Mouse (Mus musculus) CD4-positive helper T cell, adult 2 months (primary cell): ENCODE measurements around the gene Fras1.

ENCODE experiments used
- DNase-seq: peaks from one replicate; pipeline ENCODE4 v3.0.0-alpha.2; 2012; ENCODE audit warnings: low read depth, missing footprints, low spot score

Fras1 gene

DNA sequence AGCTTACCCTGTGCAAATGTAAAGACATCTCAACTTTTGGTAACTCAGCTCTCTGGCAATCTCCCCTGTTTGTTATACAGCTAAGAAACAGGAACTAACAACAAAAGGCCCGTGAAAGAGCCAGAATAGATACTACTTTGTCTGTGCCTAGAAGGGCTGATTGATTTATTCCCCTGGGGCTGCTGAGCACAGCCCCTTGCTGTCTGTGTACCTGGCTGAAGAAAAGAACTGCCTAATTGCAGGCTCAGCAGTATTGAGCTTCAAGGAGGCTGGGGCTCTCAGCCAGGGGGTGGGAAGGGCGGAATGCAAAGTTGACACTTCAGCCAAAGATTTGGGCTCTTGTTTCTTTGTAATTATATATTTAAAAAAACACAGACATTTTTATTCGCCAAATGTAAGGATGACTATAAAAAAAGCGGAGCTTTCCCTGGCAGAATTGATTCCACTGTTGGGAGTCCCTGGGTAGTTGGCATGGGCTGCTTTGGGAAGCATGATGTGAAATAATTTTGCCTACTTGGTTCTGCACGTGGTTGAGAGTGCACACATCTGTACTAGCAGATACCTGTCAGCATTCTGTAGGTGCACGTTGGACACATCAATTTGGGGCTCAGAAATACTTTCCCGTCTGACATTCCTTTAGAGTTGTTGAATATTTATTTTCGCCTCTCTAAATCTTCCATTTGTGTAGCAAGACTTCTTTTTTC, 31.5 kb downstream of the Fras1 start:
- no peak for DNase-seq

DNA sequence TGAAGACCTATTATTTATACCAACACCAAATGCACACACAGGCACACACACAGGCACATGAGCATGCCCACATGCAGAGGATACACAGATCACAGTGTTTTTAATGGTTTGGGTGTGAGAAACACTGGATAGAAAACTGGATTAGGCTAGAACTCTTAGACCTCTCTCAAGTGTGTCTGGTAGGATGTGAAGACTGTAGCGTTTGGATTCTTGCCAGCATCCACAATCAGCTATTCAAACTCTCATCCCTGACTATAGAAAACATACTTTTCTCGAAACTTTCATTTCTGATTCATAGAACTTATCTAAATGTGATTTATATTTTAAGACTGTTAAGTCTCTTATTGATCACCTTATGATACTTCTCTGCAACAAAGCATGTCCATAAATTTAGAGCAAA, 34.5 kb downstream of the Fras1 start:
- no peak for DNase-seq

DNA sequence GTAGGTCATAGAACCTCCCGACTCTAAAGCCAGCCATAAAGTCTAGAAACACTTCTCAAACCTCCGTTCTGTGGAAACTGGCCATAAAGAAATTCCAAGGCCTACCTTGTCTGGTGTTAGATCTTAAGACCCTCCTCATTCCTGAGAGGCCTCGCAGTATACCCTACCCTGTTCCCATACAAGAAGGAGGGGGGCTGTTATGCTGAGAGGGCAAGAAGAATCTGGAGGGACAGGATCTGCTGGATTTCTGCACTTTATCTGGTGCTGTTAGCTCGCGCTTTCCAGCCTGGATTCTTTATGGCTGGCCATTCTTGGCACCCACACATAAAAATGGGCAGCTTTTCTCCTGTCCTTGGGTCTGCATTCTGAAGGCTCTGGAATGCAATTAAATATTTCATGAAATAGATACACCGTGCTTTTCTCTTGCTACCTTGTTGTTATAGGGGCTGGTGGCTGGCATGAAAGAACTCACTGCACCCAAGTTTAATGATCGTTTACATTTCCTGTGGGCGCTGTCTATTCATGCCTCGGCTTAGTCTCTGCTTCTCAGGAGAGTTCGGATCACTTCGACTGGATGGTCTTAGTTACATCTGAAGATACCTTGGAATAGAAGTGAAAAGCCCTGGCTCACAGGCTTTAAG, 39.1 kb downstream of the Fras1 start:
- no peak for DNase-seq

DNA sequence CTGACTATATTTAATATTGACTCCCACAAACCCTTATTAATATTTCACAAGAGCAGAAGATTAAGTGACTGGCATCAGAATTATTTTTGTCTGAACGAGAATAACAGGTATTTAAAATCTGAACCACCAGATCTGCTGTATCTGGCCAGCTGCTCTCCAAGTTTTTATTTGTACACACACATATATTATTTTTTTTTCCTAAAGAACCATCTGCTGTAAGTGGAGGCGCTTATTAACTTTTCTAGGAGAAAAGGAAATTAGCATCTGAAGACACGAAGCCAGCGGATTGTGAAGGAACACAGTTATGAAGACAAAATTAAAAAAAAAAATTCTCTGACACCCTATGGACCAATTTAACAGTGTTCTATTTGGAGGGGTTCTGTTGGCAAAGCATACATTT, 43.4 kb downstream of the Fras1 start:
- no peak for DNase-seq

DNA sequence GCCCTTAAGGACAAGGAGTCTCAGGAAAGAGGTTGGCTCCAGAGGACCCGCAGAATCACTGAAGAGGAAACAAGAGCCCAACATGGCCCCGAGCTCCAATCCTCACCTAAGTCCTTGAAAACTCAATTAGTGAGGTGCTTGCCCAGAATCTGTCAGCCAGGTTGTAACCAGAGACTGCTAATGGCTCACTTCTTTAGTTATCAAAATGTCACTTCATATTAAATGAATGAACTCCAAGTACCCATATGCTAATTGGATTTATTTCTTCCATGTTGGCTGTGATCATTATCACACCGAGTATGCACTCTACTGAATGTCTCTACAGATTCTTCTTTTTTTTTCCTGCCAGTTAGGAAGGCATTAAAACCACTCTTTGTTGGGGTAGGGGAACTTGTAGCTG, 47.8 kb downstream of the Fras1 start:
- DNase-seq = no peak

DNA sequence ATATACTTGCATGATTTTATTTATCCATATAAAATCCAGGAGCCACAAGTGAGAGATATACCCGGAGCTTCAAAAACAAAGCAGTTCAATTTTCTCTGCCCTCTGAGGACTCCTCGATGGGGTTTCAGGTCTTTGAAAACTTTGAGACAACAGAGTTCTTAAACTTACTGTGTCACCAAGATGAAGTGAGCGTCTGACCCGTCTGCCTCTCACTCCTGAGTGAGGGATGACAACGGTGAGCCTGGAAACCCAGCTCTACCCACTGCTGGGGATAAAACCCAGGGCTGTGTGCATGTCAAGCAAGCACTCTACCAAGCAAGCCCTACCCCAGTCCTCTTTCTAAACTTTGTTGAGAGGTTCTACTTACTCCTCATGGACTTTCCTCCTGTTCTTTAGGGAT, 49.0 kb downstream of the Fras1 start:
- no peak for DNase-seq

DNA sequence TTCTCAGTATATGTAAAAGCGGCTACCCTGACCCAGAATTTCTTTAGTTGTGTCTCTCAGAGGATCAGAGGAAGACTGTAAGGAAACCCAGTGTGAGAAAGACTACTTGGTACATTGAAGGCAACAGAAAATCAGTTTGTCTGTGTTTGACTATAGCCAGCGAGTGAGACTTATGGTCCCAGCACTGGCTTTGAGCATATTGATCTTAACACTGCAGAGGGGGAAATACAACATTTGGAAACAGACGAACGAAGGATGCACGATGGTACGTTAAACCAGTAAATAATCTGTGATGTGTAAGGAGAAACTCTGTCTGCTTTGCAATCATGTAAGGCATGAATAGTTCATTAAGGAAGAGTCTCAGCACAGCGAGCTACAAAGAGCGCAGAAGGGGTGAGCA, 51.6 kb downstream of the Fras1 start:
- DNase-seq = no peak

DNA sequence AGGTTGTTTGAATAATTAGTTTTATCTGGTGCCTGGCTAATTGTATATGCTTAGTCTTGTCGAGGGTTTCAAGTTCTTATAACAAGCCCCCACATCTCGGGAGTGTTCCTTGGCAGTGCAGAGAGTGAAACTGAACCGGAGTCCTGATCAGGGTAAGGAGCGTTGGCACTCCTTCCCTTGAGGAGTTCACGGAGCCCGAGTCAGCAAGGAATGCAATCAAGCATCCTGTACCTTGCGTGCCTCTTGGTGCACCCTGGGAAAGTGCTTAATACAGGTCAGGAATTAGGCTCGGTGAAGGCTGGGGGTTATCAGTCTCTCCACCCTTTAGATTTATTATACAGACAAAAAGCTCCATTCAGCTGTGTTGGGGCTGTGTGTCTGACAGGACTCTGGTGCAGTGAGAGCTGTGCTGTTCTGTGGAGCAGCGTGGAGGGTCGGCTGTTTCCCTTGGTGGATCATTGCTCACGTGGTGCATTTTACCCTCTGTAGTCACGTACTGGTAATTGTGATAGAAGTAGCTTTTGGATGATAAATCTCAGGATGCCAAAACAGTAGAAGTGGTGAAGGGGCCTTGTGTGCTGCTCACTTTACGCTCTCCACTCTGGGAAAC, 55.9 kb downstream of the Fras1 start:
- no peak for DNase-seq

DNA sequence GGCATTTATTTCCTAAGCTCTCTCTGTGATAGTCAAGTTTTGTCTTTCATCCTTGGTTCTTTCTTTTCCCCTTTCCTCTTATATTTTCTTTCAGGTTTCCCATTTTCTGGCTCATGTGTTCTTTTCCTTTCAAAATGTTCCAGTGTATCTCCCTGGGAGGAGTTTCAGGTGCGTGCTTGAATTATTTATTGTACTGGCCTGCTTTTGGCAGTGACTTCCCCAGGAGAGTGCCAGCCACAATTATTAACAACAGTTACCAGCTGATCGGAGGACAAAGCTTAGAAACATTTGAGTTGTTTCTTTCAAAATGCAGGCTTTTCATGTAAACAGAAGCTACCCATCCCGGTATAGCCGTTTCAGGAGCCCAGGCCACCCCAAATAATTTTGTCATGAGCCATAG, 64.1 kb downstream of the Fras1 start:
- DNase-seq = no peak

DNA sequence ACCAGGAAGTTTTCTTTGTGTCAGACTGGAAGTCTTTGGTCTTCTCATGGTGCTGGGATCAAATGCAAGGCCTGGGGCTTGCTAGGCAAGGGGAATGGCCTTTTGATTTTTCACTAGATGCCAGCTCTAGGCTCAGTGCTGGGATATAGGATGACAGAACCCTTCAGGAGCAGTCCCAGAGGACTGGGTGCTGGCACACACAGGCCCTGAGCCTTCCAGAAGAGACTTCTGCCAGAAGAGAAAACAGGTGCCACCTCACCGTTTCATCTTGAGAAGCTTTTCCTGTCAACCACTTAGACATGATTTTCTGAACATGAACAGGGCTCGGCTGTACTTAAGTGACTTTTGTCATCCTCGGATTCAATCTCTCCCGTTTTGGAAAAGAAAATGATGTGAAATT, 66.1 kb downstream of the Fras1 start:
- DNase-seq = no peak

DNA sequence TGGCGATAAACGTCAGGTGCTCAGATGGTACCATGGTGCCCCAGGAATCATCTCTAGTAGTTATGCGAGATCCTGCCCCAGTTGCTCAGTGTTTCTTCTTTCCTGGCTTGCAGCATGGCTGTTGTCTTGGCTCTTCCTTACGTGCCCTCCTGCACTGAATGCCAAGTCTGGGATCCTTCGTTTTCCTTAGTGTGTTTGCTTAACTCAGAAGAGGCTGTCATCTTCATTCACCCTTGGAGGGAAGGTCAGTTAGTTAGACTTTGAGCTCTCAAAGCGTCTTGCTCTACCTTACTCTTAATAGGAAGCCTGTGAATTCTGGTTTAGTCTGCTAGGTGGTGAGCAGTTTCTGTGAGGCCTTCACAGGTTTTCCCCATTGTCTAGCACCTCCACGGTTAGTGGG, 73.7 kb downstream of the Fras1 start:
- DNase-seq = no peak

DNA sequence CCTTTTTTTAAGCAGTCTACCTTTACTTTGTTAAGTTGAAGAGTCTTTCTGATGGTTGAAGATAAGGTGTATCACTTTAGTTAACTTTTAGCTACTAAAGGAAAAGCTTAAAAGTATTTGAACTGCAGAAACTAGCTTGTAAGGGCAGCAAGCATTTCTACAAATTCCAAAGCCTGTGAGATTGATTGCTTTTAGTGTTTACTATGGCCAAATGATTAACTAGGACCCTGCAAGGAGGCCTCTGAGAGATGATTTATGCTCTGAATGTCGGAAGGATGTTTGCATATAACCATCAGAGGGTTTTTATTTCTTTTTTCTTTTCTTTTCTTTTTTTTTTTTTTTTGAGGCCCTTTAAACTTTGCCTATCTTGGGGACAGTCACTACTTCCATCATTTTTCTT, 78.3 kb downstream of the Fras1 start:
- no peak for DNase-seq

DNA sequence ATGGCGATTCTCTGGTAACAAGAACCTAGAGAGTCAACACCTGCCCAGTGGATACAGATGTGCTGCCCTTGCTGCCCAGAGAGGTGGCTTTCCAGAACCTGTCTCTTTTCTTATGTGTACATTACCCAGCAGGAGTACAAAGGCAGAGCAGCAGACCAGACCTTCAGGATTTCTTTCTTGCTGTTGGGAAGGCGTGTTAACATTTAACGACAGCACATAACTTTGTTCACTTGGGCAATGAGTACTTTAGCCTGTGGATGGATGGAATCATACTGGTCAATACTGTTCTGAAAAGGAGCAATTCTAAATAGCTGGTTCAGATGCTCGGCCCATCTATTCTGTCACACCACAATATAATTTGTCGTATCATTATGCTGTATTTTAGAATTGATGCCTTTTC, 79.6 kb downstream of the Fras1 start:
- DNase-seq = no peak

DNA sequence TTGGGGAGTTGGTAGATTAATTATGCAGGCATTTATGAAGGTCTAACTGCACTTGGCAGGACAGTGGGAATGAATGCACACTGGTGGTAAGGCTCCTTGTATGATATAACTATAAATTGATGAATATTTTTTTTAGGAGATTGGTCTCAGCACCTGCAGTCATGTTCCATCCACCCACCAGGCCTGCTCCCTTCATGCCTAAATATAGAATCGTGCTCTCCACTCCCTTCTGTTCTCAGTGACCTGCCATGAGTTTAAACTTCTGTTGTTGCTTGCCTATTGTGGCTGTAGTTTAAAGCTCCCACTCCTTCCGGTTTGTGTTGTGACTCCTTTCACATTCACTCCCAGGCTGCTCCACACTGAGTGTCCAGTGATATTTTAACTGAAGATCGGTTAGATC, 80.7 kb downstream of the Fras1 start:
- DNase-seq = no peak

DNA sequence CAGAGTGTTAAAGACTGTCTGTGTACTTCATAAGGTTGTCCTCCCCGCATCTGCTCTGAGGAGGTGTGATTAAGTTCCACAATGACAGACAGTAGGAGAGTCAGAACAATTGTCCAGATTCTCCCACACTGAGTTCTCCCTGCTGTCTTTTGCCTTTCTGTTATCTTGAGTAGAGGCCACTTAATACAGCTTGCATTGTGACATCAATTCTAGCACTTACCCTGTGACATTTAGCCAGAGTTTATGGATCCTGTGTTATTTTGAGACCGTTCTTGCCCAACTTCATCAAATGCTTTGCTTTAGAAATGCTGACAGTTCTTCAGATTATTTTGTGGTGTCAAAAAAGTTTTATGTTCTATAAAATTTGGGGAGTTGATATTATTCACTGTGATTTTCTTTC, 81.5 kb downstream of the Fras1 start:
- DNase-seq = no peak

DNA sequence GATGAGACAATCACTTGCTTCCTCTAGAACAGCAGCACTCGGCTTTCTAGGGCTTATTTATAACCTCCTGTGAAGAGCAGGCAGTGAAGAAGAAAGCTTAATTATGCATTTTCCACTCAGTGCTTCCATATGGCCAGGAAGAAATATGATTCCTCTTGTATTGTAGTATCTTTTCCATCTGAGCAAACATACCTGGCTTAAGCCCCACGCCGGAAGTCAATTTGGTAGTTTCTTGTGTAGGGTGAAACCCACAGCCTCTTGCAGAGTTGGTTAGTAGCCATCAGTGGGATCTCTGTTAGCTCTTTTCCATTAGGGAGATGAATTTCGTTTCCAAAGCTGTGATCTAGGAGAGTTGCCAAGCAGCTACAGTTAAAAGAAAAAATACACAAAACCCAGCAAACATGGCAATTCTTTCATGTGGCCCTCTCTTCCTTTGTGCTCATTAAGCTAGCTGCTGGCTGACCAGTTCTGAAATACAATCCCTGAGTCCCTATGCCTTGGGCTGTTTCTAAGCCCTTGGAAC, 83.7 kb downstream of the Fras1 start:
- DNase-seq = no peak

DNA sequence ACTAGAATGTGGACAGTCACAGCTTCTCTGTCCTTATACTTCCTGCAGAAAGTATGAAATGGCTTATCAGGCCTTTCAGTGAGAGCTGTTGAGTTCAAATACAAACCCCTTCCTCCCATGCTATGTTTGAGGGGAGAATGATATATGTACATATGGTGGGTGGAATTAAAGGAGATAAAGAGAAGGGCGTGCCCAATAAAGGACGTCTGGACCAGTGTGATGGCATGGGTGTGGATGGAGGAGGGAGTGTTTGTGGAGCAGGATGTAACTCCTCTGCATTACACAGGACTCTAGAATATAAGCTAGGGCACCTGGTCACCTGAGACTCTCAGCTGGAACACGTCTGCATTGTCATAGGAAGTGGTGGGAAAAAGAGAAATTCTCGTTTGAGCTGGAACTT, 85.8 kb downstream of the Fras1 start:
- no peak for DNase-seq

DNA sequence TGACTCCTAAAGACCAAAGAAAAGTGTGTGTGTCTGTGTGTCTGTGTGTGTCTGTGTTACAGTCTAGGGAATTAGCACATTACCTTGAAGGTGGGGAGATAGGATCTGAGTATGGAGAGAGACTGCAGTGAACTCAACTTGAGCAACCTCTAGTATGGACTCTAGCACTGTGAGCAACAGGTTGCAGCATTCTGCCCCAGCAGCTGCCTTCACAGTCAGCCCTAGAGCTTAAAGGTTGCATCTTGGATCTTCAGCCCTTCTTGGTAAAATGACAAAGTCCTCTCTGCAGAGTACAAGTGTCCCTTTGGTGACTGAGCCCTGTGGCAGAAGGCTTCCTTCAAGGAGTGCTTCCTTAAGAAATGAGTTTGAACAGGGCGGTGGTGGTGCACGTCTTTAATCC, 88.4 kb downstream of the Fras1 start:
- no peak for DNase-seq

DNA sequence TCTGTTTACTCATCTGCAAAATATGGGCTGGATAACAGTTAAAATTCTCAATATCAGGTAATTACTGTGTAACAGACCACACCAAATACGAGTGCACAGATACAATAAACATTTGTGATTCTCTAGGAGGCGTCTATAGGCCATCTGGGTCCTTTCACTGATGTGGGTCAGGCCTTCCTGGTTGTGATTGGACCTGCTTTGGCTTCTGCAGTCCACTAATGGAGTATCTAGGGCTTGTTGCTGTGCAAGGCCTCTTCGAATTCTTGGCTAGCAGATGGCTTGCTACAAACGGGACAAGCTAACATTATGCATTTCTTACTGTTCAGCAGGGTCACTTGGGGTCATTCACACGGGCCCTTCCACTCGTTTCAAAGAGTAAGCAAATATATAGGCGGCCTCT, 92.7 kb downstream of the Fras1 start:
- no peak for DNase-seq

DNA sequence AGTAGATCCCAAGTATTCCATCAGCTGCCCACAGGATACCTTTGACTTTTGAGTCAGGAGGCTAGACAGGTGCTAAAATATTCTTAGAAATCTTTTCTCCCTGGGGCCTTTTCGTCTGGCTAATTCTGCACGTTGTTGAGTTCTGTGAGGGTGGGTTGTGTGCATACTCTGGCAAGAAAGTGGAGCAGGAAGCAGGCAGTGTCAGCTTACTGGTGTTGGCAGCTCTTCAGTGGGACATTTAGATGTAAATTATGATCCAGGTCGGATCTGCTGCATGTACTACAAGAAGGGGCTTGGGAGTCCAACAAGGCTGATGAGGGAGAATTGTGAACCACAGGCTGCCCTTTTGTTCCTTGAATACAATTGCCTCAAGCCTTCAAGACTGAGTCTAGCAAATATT, 98.2 kb downstream of the Fras1 start:
- DNase-seq = no peak

DNA sequence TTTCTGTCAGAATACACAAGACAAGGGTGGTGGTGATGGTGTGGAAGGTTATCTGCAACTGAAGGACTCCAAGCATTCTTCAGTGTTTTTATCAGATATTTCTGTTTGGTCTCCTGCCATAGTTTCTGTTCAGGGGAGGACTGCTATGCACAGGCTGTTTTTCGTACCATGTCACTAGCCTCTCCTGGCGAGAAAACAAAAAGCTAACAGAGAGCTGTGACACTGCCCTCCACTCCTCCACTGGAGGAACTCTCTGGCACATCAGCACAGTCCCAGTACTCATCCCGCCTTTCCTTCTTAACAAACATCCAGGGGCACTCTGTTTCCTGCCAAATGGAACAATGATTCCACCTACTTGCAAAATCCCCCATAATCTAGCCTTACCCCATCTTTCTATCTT, 101.7 kb downstream of the Fras1 start:
- no peak for DNase-seq

DNA sequence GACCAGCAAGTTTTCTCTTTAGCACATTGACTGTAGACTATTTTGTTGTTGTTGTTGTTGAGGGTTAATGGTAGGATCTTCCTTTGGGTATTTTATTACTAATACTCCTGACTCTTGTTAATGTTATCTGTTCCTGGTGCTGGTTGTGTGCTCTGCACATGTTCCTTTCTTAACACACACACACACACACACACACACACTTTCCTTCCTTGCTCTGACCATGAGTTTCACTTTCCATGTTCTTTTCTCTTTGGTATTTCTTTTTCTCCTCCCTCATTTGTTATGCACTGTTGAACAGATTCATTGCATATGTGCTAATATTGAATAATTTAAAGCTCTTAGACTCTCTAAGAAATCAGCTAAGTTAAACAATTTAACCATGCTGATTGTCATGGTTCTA, 105.2 kb downstream of the Fras1 start:
- no peak for DNase-seq

DNA sequence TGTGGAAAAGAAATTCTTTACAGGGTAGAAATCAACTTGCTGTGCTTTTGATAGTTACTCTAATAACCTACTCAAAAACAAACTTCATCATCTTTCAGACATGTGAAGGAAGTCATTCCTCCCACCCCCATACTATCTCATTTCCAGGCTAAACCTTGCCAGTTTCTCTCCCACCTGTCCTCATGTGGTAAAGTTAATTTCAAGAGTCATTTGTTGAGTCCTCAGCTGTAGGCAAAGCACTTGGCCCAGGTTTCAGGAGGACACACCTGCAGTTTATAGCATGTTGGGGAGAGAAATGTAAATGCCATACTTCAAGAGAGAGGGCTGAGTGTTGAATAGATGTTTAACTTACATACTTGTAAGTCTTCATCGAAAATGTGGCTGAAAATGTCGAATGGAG, 107.4 kb downstream of the Fras1 start:
- no peak for DNase-seq
